Mouse (Mus musculus): Measurements from ENCODE around the gene Stx2. TPM values are rescaled to one million over a fixed set of nuclear protein-coding genes. Genes with fewer than 3 reads are reported as not detected.

The Stx2 gene
- polyA plus RNA-seq (2016; fragmentation: Nextera tagmentation; extraction: Ambion mirVana): 30.8 and 32.7 TPM in 2 replicates

DNA sequence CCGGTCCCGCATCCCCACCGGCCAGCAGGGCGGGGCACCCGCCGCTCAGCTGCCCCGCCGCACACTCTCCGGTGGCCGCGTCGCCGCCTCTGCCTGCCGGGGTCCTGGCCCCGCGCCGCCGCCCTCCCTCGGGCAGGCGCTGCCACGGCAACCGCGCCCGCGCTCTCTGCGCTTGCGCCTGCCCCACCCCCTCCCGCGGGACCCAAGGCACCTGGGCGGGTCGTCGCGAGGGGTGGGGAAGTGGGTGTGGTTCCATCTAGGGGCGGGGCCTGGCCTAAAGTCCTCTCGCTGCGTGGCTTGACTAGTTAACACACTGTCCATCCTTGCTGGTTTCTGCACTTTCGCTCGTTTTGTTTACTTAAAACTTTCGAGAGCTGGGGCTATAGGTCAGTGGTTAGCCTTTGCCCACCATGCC is at the start of gene Stx2:
Gene Stx2 (minus strand): TSS at position 163 of the 415 bp plus-strand sequence.
- Histone ChIP-seq H3K4me1 (peaks cover 16% of the 10 kb centered on the region), H3K27ac (peak within 1 kb of the TSS; percentile 76), H3K4me3 (peak within 1 kb of the TSS; percentile 81), H3K36me3 (no peaks in the 10 kb centered on the region), H3K27me3 (no peaks in the 10 kb centered on the region), H3K9ac (peak within 1 kb of the TSS; percentile 85), H3K4me2 (replicated peaks) (peak within 1 kb of the TSS; percentile 81), H3K9me3 (replicated peaks) (no peaks in the 10 kb centered on the region)
- peak; percentile 83 for ATAC-seq (ENCODE audit: low FRiP score)
- under 1% methylated on average over 39 of the region's 39 CpGs for WGBS

DNA sequence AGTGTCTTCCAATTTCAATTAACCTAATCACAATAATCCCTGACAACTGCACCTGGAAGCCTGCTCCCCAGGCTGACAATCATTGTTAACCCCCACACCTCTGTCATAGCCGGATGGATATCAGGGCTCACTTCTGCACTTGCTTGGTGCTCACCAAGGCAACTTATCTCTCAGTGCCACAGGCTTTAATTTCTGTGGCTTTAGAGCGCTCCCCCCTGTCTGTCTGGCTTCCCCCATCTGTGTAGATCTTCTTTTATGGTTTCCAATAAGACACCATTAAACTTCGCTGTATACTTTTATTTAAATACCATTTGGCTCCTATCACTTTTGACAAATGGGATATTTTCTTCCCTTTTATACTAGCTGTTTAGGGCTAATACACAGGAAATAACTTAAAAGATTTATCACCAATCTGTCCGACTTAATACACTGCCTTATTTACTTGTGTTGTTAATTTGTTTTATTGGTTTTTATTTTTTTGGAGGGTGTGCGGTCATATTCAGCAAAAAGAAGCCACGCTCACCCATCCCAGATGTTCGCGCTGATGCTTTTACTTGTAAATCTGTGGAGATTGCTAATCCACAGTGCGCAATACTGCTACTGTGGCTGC is 46.4 kb upstream of the Stx2 start:
- Histone ChIP-seq H3K4me2 (replicated peaks) (no peak overlapping the region), H3K4me1 (peaks cover 8% of the 10 kb centered on the region), H3K9me3 (replicated peaks) (no peaks in the 10 kb centered on the region), H3K27me3 (no peaks in the 10 kb centered on the region), H3K27ac (no peak overlapping the region), H3K36me3 (no peaks in the 10 kb centered on the region), H3K9ac (no peak overlapping the region), H3K4me3 (no peak overlapping the region)
- WGBS: 89% methylated on average over 9 of the region's 9 CpGs
- no peak for ATAC-seq (ENCODE audit: low FRiP score)

DNA sequence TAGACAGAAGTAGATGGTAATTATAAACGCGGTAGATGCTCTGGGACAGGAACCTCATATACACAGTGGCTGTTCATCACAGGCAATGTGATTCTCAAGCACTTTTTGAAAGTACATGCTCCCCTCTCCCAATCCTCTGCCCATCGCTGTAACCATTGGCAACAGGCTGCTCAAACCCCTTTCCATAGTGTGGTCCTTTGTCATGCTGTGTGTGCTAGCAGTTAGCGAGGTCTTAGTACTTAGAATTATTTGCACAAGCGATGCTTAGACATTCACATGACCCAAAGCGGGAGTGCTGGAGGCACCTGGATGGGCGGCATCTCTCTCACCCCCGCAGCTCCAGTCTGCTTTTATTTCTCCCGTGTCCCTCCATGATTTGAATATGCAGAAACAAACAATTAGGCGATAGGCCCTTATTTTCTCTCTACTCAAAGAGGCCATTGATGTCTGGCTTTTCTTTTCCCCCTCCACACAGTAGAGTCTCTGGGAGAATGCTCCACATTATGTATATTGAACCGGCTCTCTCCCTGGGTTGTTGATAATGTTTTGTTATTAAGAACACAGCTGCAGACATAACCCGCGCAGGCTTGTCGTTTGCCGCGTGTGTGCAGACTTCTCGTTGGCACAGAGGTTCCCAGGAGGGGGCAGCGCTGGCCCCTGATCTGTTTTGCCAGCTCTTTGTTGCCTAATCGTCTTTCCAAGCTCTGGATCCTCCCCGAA is 44.4 kb upstream of the Stx2 start:
- Histone ChIP-seq H3K4me3 (no peak overlapping the region), H3K9ac (no peak overlapping the region), H3K27ac (peak overlapping the region; percentile 83), H3K36me3 (no peaks in the 10 kb centered on the region), H3K4me2 (replicated peaks) (peak overlapping the region; percentile 30), H3K4me1 (peaks cover 14% of the 10 kb centered on the region), H3K9me3 (replicated peaks) (no peaks in the 10 kb centered on the region), H3K27me3 (no peaks in the 10 kb centered on the region)
- WGBS: 19% methylated on average over 20 of the region's 20 CpGs
- peak; percentile 85 for ATAC-seq (ENCODE audit: low FRiP score)

DNA sequence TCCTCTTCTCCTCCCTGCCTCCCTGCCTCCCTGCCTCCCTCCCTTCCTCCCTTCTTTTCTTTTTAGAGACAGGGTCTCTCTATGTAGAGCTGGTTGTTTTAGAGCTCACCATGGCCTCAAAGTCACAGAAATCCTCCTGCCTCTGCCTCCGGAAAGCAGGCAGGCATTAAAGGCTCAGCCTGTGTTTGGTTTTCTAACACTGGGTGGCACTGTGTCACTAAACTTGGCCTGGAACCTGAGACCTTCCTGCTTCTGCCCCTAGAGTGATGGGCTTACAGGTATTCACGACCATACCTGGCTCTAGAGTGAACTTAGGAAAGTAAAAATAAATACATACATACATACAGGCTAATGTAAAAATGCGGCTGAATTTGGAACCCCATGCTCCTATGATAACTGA is 43.5 kb upstream of the Stx2 start:
- H3K27ac ChIP-seq: no peak overlapping the region
- H3K36me3 ChIP-seq: no peaks in the 10 kb centered on the region
- ATAC-seq (ENCODE audit: low FRiP score): no peak

DNA sequence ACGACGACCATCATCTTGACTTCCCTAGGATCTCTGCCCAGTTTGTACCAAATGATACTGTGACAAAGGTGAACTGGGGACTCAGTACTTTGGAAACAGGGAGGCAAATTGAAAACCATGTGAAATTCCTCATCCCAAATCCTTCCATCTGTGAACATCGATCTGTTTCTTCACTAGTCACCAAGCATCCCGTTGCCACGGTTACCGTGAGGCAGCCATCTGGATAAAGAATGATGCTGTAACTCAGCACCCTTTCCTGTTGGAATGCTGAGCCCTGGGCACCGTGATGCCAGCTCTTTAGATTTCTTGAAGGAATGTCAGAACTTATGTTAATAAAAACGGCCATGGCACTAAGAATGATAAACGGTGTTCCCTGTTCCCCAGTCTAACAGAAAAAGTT is 41.0 kb upstream of the Stx2 start:
- H3K4me1 ChIP-seq: peaks cover 21% of the 10 kb centered on the region
- WGBS: 59% methylated on average over 9 of the region's 9 CpGs
- H3K27me3 ChIP-seq: no peaks in the 10 kb centered on the region
- H3K9ac ChIP-seq: no peak overlapping the region
- H3K36me3 ChIP-seq: no peaks in the 10 kb centered on the region
- no peak overlapping the region for H3K4me2 ChIP-seq (replicated peaks)
- H3K27ac ChIP-seq: no peak overlapping the region
- ATAC-seq (ENCODE audit: low FRiP score): no peak
- H3K4me3 ChIP-seq: no peak overlapping the region
- no peaks in the 10 kb centered on the region for H3K9me3 ChIP-seq (replicated peaks)

More for the DNA sequence above, 43.5 kb upstream of the Stx2 start:
- Histone ChIP-seq H3K4me1 (peaks cover 14% of the 10 kb centered on the region), H3K9ac (no peak overlapping the region), H3K4me2 (replicated peaks) (no peak overlapping the region), H3K4me3 (no peak overlapping the region), H3K9me3 (replicated peaks) (no peaks in the 10 kb centered on the region), H3K27me3 (no peaks in the 10 kb centered on the region)
- WGBS: 89% methylated on average over 3 of the region's 3 CpGs

DNA sequence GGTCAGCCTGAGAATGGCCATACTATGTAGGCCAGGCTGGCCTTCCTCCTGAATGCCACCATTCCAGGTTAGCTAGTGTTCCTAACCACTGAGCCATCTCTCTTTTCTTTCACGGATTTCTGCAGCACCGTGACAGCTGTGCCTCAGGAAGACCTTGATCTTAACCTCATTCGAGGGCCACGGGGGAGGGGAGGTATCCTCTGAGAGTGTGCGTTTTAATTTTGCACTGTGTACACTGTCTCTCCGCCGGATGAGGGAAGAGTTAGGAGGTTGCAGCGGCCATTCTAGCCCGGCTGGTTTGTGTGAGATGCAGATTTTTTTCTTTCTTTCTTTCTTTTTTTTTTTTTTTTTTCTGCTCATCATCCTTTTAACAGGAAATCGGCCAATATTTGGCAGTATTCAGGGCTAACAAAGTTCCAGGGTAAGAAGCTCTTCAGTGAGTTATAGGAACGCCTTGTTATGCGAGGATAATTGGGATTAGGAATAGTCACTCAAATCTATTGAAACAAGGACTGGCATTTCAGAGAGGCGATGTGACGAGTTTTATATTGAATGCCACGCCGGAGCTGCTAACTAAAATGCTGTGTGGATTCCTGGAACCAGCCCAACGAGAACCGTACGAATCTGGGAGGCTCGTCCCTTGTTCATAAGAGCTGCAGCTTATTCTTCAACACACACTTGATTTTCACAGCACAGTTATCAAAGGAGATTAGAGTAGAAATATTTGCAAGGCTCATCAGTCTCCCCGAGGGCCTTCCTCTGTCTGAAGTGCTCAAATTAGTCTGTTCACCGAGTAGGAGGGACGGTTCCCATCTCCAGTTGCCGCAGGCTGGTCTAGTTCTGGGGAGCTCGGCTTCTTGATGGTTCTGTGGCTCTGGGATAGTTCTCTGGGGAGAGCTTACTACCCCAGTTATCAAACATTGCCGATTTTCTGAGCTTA is 37.5 kb upstream of the Stx2 start:
- Histone ChIP-seq H3K4me2 (replicated peaks) (no peak overlapping the region), H3K36me3 (no peaks in the 10 kb centered on the region), H3K9ac (no peak overlapping the region), H3K27ac (peak overlapping the region; percentile 58), H3K4me3 (no peak overlapping the region), H3K9me3 (replicated peaks) (no peaks in the 10 kb centered on the region), H3K4me1 (peaks cover 13% of the 10 kb centered on the region), H3K27me3 (no peaks in the 10 kb centered on the region)
- 55% methylated on average over 26 of the region's 26 CpGs for WGBS
- ATAC-seq (ENCODE audit: low FRiP score): no peak; the same call in 1 of the 2 replicates

DNA sequence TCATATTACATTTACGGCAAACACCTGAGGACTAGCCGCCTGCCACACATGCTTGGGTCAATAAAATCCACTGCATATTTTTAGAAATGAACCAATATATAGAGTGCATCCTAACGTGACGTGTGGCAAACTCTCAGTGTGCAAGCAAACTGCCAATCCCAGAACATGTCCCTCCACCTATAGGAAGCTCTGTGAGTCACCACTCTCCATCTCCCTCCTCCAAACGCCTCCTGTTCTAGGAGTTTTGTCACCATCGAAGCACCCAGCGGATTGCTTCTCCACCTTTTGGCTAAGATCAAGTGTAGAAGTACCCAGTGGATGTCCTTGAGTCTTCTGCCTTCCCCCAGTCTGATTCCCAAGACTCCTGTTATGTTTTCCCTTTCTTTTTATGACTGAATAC is 29.4 kb upstream of the Stx2 start:
- Histone ChIP-seq H3K4me1 (no peaks in the 10 kb centered on the region), H3K9ac (no peak overlapping the region), H3K36me3 (no peaks in the 10 kb centered on the region), H3K4me2 (replicated peaks) (no peak overlapping the region), H3K27ac (no peak overlapping the region), H3K4me3 (no peak overlapping the region), H3K27me3 (no peaks in the 10 kb centered on the region), H3K9me3 (replicated peaks) (no peaks in the 10 kb centered on the region)
- WGBS: 85% methylated on average over 7 of the region's 7 CpGs
- ATAC-seq (ENCODE audit: low FRiP score): no peak

DNA sequence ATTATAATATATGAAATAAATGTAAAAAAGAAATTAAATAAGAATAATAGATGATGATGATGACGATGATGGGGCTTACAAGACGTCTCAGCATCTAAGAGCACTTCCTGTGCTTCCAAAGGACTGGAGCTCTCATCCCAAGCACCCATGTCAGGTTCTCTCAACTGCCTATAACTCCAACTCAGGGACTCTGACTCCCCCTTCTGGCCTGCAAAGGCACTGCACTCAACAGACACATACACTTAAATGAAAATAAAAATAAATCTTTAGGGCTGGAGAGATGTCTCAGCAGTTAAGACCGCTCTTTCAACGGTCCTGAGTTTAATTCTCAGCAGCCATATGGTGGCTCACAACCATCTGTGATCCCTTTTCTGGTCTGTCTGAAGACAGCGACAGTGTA is 28.3 kb upstream of the Stx2 start:
- Histone ChIP-seq H3K36me3 (no peaks in the 10 kb centered on the region), H3K4me3 (no peak overlapping the region), H3K9me3 (replicated peaks) (no peaks in the 10 kb centered on the region), H3K9ac (no peak overlapping the region), H3K27me3 (no peaks in the 10 kb centered on the region), H3K4me1 (no peaks in the 10 kb centered on the region), H3K4me2 (replicated peaks) (no peak overlapping the region), H3K27ac (no peak overlapping the region)
- no peak for ATAC-seq (ENCODE audit: low FRiP score)
- 89% methylated on average over 5 of the region's 5 CpGs for WGBS

DNA sequence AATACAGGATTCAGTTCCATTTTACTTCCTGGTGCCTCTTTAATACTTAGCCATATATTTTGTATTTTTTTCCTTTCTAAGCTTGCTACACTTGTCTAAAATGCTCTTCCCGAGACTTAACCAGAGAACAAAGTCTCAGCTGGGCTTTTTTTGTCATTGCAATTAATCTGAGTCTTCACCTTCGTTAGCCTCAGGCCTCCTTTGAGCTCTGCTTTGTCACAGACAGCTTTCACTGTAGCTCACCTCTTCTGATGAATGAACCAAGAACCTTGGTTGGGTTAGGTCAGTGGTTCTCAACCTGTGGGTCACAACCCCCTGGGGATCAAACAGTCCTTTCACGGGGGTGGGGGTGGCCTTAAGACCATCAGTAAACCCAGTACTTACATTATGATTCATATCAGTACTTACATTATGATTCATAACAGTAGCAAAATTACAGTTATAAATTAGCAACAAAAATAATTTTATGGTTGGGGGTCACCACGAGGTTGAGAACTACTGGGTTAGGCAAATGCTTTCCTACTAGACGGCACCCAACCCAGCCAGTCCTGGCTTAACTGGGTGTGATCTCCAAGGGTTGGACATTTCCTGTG is 20.9 kb upstream of the Stx2 start:
- peaks cover 20% of the 10 kb centered on the region; the same call in 1 of the 2 replicates for H3K36me3 ChIP-seq
- H3K9me3 ChIP-seq (replicated peaks): no peaks in the 10 kb centered on the region
- no peak overlapping the region for H3K9ac ChIP-seq
- 75% methylated on average over 5 of the region's 5 CpGs for WGBS
- no peaks in the 10 kb centered on the region for H3K4me1 ChIP-seq
- H3K4me2 ChIP-seq (replicated peaks): no peak overlapping the region
- no peak for ATAC-seq (ENCODE audit: low FRiP score)
- H3K27ac ChIP-seq: no peak overlapping the region
- no peak overlapping the region for H3K4me3 ChIP-seq
- no peaks in the 10 kb centered on the region for H3K27me3 ChIP-seq

DNA sequence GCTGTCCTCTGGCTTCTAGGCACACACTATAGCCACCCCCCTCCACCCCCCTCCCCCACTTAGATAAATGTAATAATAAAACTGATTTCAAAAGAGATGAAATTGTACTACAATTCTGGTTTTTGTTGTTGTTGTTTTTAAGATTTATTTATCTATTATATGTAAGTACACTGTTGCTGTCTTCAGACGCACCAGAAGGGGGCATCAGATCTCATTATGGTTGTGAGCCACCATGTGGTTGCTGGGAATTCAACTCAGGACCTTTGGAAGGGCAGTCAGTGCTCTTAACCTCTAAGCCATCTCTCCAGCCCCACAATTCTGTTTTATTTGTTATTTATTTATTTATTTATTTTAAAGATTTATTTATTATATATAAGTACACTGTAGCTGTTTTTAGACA is 18.3 kb upstream of the Stx2 start:
- Histone ChIP-seq H3K27me3 (no peaks in the 10 kb centered on the region), H3K36me3 (peaks cover 30% of the 10 kb centered on the region), H3K4me2 (replicated peaks) (no peak overlapping the region), H3K27ac (no peak overlapping the region), H3K9ac (no peak overlapping the region), H3K4me1 (peaks cover 4% of the 10 kb centered on the region), H3K4me3 (no peak overlapping the region), H3K9me3 (replicated peaks) (no peaks in the 10 kb centered on the region)
- no peak for ATAC-seq (ENCODE audit: low FRiP score)
- WGBS: 75% methylated on average over 1 of the region's 1 CpGs

DNA sequence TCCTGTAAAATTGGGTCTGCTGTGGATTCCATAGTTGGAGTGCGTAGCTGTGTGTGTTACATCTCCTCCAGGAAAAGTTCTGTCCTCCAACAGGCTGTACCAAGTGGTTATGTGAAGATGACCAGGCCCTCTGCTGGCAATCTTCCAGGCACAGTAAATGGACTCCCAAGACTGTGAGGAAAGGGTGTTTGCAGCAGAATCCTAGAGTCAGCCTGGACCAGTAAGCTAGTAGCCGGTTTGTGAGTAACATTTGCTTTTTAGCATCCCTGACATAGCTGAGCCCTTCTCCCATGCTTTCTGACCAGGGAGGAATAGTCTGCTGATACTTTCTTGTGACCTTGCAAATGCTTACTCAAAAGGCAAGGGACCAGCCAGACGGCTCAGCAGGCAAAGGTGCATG is 17.8 kb upstream of the Stx2 start:
- 86% methylated on average over 3 of the region's 3 CpGs for WGBS
- Histone ChIP-seq H3K9me3 (replicated peaks) (no peaks in the 10 kb centered on the region), H3K4me3 (no peak overlapping the region), H3K4me2 (replicated peaks) (no peak overlapping the region), H3K4me1 (peaks cover 8% of the 10 kb centered on the region), H3K36me3 (peaks cover 30% of the 10 kb centered on the region), H3K27me3 (no peaks in the 10 kb centered on the region), H3K9ac (no peak overlapping the region), H3K27ac (no peak overlapping the region)
- ATAC-seq (ENCODE audit: low FRiP score): no peak

DNA sequence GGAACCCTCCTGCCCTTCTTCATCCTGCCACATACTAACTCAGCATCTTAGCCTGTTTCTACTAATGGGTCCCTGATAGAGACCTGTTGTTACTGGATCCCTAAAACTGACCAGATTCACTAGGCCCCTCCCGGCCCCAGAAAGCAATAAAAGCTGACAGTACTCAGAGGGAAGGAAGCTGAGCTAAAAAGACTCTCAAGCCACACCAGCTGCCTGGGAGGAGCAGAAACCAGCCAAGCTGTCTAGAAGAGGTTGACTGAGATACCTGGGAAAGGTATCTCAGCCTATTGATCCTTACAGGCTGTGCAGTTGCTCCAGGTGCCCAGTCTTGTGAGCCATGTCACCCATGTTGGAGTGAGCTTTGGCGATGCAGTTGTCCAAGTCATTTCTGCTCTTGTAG is 17.4 kb upstream of the Stx2 start:
- Histone ChIP-seq H3K27ac (no peak overlapping the region), H3K9ac (no peak overlapping the region), H3K36me3 (peaks cover 30% of the 10 kb centered on the region)

More for the DNA sequence above, 17.4 kb upstream of the Stx2 start:
- no peaks in the 10 kb centered on the region for H3K27me3 ChIP-seq
- peaks cover 8% of the 10 kb centered on the region for H3K4me1 ChIP-seq
- 98% methylated on average over 2 of the region's 2 CpGs for WGBS
- no peaks in the 10 kb centered on the region for H3K9me3 ChIP-seq (replicated peaks)
- no peak overlapping the region for H3K4me3 ChIP-seq
- ATAC-seq (ENCODE audit: low FRiP score): no peak
- H3K4me2 ChIP-seq (replicated peaks): no peak overlapping the region
